Mouse (Mus musculus) intestine, embryonic 14.5 days (tissue): Measurements from ENCODE around the gene Fbxw4. TPM values are rescaled to one million over a fixed set of nuclear protein-coding genes. Genes with fewer than 3 reads are reported as not detected.

Source experiments
- ATAC-seq: fragments of 200-750 bp; cut with Nextera tagmentation; replicated peaks from 2 replicates; pipeline ENCODE4 v1.8.0; 2017; ENCODE audit warnings: low read depth, moderate number of reproducible peaks, moderate TSS enrichment, moderate library complexity; ENCODE audit not compliant: low FRiP score, low TSS enrichment
- DNase-seq: peaks from one replicate; pipeline ENCODE4 v3.0.0-alpha.2; 2018; ENCODE audit warnings: low spot score
- H3K27ac ChIP-seq: fragments of 300-500 bp; sonication (generic); 2 replicates; pipeline ENCODE4 v1.5.1; 2014; ENCODE audit warnings: low read depth, mild to moderate bottlenecking, control low read depth
- H3K27me3 ChIP-seq: fragments of 300-500 bp; sonication (generic); replicated peaks from 2 replicates; pipeline ENCODE4 v1.6.1; 2014; ENCODE audit warnings: low read length, control low read depth; ENCODE audit not compliant: control insufficient read depth, insufficient read depth
- H3K36me3 ChIP-seq: fragments of 300-500 bp; sonication (generic); 2 replicates; pipeline ENCODE4 v1.6.1; 2014; ENCODE audit warnings: low read length, control low read depth; ENCODE audit not compliant: control insufficient read depth, insufficient read depth
- H3K4me1 ChIP-seq: fragments of 300-500 bp; sonication (generic); replicated peaks from 2 replicates; pipeline ENCODE4 v1.6.1; 2014; ENCODE audit warnings: low read length, control low read depth, mixed read lengths; ENCODE audit not compliant: control insufficient read depth, insufficient read depth
- H3K4me2 ChIP-seq: fragments of 300-500 bp; sonication (generic); 2 replicates; pipeline ENCODE4 v1.6.1; 2014; ENCODE audit warnings: low read length
- H3K4me3 ChIP-seq: fragments of 300-500 bp; sonication (generic); 2 replicates; pipeline ENCODE4 v1.5.1; 2014; ENCODE audit warnings: low read depth, low read length, control low read depth, mixed read lengths
- H3K9ac ChIP-seq: fragments of 300-500 bp; sonication (generic); 2 replicates; pipeline ENCODE4 v1.6.1; 2014; ENCODE audit warnings: mild to moderate bottlenecking, low read length
- H3K9me3 ChIP-seq: fragments of 300-500 bp; sonication (generic); 2 replicates; pipeline ENCODE4 v1.6.1; 2016; ENCODE audit warnings: low read length, control low read depth; ENCODE audit not compliant: control insufficient read depth
- WGBS: fragments of 180-500 bp; shearing (Covaris S2); extraction: QIAGEN DNeasy Blood & Tissue Kit; methylation state at CpG from one replicate; pipeline ENCODE4 v1.1.7; 2014; 5-methylcytosine and 5-hydroxymethylcytosine counted together
- polyA plus RNA-seq: library from polyadenylated mRNA; unstranded; fragments of >200 nt; fragmentation: Nextera tagmentation; extraction: Ambion mirVana; gene quantifications from 2 replicates; pipeline ENCODE4 v1.2.1, GENCODE M21; 2014

Fbxw4 gene
- polyA plus RNA-seq, 1 experiment from 2014 or later, result 5.2 TPM

GRCm38 (mm10) chr19:45628649-45629048, 31.5 kb downstream of the Fbxw4 start:
- no peak for ATAC-seq

GRCm38 (mm10) chr19:45627036-45627435, 33.1 kb downstream of the Fbxw4 start:
- Histone ChIP-seq H3K9me3 (no peaks in the 10 kb centered on the region), H3K9ac (no peak overlapping the region), H3K4me2 (no peak overlapping the region), H3K27me3 (no peaks in the 10 kb centered on the region), H3K4me1 (no peaks in the 10 kb centered on the region), H3K36me3 (0 out of 2 replicates have a peak, but pooled peaks cover 21% of the 10 kb centered on the region), H3K4me3 (no peak overlapping the region), H3K27ac (no peak overlapping the region)
- WGBS, result 22% methylated on average over 3 of the region's 3 CpGs
- DNase-seq, result no peak
- ATAC-seq, result no peak

More at GRCm38 (mm10) chr19:45628649-45629048, 31.5 kb downstream of the Fbxw4 start:
- DNase-seq, result no peak
- Histone ChIP-seq H3K27me3 (no peaks in the 10 kb centered on the region), H3K4me1 (no peaks in the 10 kb centered on the region), H3K27ac (no peak overlapping the region), H3K36me3 (0 out of 2 replicates have a peak, but pooled peaks cover 21% of the 10 kb centered on the region), H3K4me3 (no peak overlapping the region), H3K9ac (no peak overlapping the region), H3K9me3 (no peaks in the 10 kb centered on the region), H3K4me2 (no peak overlapping the region)
- 38% methylated on average over 6 of the region's 6 CpGs for WGBS

- Histone ChIP-seq H3K27me3 (no peaks in the 10 kb centered on the region), H3K27ac (no peak overlapping the region), H3K9ac (no peak overlapping the region), H3K4me1 (no peaks in the 10 kb centered on the region), H3K36me3 (0 out of 2 replicates have a peak, but pooled peaks cover 12% of the 10 kb centered on the region), H3K4me3 (no peak overlapping the region), H3K9me3 (no peaks in the 10 kb centered on the region), H3K4me2 (no peak overlapping the region)
- WGBS, result 79% methylated on average over 4 of the region's 4 CpGs
- ATAC-seq, result no peak
- DNase-seq, result no peak
These were observed 36.4 kb downstream of the Fbxw4 start for GRCm38 (mm10) chr19:45623710-45624109.

- no peak for ATAC-seq
- no peaks in the 10 kb centered on the region for H3K27me3 ChIP-seq
- no peak overlapping the region for H3K4me3 ChIP-seq
- H3K27ac ChIP-seq, result no peak overlapping the region
- no peak overlapping the region for H3K4me2 ChIP-seq
- no peaks in the 10 kb centered on the region for H3K4me1 ChIP-seq
- no peak overlapping the region for H3K9ac ChIP-seq
- DNase-seq, result no peak
- 0 out of 2 replicates have a peak, but pooled peaks cover 12% of the 10 kb centered on the region for H3K36me3 ChIP-seq
- H3K9me3 ChIP-seq, result no peaks in the 10 kb centered on the region
- WGBS, result 54% methylated on average over 5 of the region's 5 CpGs
These were observed 38.0 kb downstream of the Fbxw4 start for GRCm38 (mm10) chr19:45622144-45622543.

- ATAC-seq (no peak), DNase-seq (no peak)
- Histone ChIP-seq H3K4me1 (no peaks in the 10 kb centered on the region; the same call in 1 of the 2 replicates), H3K4me3 (no peak overlapping the region), H3K27ac (no peak overlapping the region), H3K9ac (no peak overlapping the region), H3K27me3 (no peaks in the 10 kb centered on the region), H3K36me3 (0 out of 2 replicates have a peak, but pooled peaks cover 12% of the 10 kb centered on the region), H3K9me3 (no peaks in the 10 kb centered on the region), H3K4me2 (no peak overlapping the region)
- WGBS, result 65% methylated on average over 7 of the region's 7 CpGs
These were observed 39.1 kb downstream of the Fbxw4 start for GRCm38 (mm10) chr19:45621061-45621460.

GRCm38 (mm10) chr19:45619744-45620501, 40.2 kb downstream of the Fbxw4 start:
- H3K4me1 ChIP-seq, result peaks cover 6% of the 10 kb centered on the region; the same call in 1 of the 2 replicates
- H3K4me3 ChIP-seq, result no peak overlapping the region
- 76% methylated on average over 14 of the region's 14 CpGs for WGBS
- H3K4me2 ChIP-seq, result no peak overlapping the region
- no peaks in the 10 kb centered on the region for H3K9me3 ChIP-seq
- no peak for DNase-seq
- no peak overlapping the region for H3K27ac ChIP-seq
- H3K27me3 ChIP-seq, result no peaks in the 10 kb centered on the region
- 0 out of 2 replicates have a peak, but pooled peaks cover 6% of the 10 kb centered on the region for H3K36me3 ChIP-seq
- H3K9ac ChIP-seq, result no peak overlapping the region
- ATAC-seq, result no peak

GRCm38 (mm10) chr19:45618184-45618583, 41.9 kb downstream of the Fbxw4 start:
- H3K4me1 ChIP-seq, result peaks cover 6% of the 10 kb centered on the region; the same call in 1 of the 2 replicates
- ATAC-seq (no peak), DNase-seq (no peak)
- H3K9ac ChIP-seq, result no peak overlapping the region
- H3K4me2 ChIP-seq, result no peak overlapping the region
- no peak overlapping the region for H3K4me3 ChIP-seq
- H3K36me3 ChIP-seq, result no peaks in the 10 kb centered on the region
- H3K27ac ChIP-seq, result no peak overlapping the region
- 69% methylated on average over 6 of the region's 6 CpGs for WGBS
- H3K27me3 ChIP-seq, result no peaks in the 10 kb centered on the region
- H3K9me3 ChIP-seq, result no peaks in the 10 kb centered on the region

- ATAC-seq (no peak), DNase-seq (no peak)
- no peaks in the 10 kb centered on the region for H3K27me3 ChIP-seq
- 33% methylated on average over 7 of the region's 7 CpGs for WGBS
- peaks cover 6% of the 10 kb centered on the region; the same call in 1 of the 2 replicates for H3K4me1 ChIP-seq
- H3K9me3 ChIP-seq, result no peaks in the 10 kb centered on the region
- no peak overlapping the region for H3K4me3 ChIP-seq
- no peak overlapping the region for H3K27ac ChIP-seq
- H3K4me2 ChIP-seq, result no peak overlapping the region
- H3K36me3 ChIP-seq, result no peaks in the 10 kb centered on the region
- H3K9ac ChIP-seq, result no peak overlapping the region
These were observed 43.4 kb downstream of the Fbxw4 start for GRCm38 (mm10) chr19:45616735-45617134.

- WGBS, result 56% methylated on average over 4 of the region's 4 CpGs
These were observed 43.9 kb downstream of the Fbxw4 start for GRCm38 (mm10) chr19:45616214-45616518.

More at GRCm38 (mm10) chr19:45616214-45616518, 43.9 kb downstream of the Fbxw4 start:
- peaks cover 6% of the 10 kb centered on the region; the same call in 1 of the 2 replicates for H3K4me1 ChIP-seq
- H3K36me3 ChIP-seq, result no peaks in the 10 kb centered on the region
- no peak overlapping the region for H3K9ac ChIP-seq
- no peak overlapping the region for H3K4me3 ChIP-seq
- no peak overlapping the region for H3K27ac ChIP-seq
- no peaks in the 10 kb centered on the region for H3K27me3 ChIP-seq
- no peak overlapping the region for H3K4me2 ChIP-seq
- no peaks in the 10 kb centered on the region for H3K9me3 ChIP-seq
- ATAC-seq (no peak), DNase-seq (no peak)
